Mouse (Mus musculus) megakaryocyte, adult 5-6 weeks (primary cell): ENCODE data around the gene Lrrd1. TPM values are rescaled to one million over a fixed set of nuclear protein-coding genes. Genes with fewer than 3 reads are reported as not detected.
A peak's percentile ranks its signal among the peaks of the same experiment; 100 is the strongest.
"Not testable (repeated sequence)": the region's sequence is repeated elsewhere in the genome, so short reads cannot be mapped to it uniquely, and the experiment has no call there.

ENCODE experiments used
- ATAC-seq: 2 replicates; pipeline ENCODE4 v1.8.0; 2016; ENCODE audit warnings: mild to moderate bottlenecking, inconsistent platforms; ENCODE audit not compliant: poor library complexity, severe bottlenecking
- total RNA-seq, 2 experiments: library from RNA; stranded (forward) in 1 of 2; stranded (reverse) in 1 of 2; fragments of 153-499, 151-499 nt in 1 of 2; fragments of 221-1000, 200-1000 nt in 1 of 2; gene quantifications; 2 replicates each; pipeline versions ENCODE4 v1.2.3 to v1.2.4; 2015 to 2017

The Lrrd1 gene
- total RNA-seq (2015) (0.07 and 0.48 TPM in 2 replicates), total RNA-seq (2017) (not detected in 2 replicates)

DNA sequence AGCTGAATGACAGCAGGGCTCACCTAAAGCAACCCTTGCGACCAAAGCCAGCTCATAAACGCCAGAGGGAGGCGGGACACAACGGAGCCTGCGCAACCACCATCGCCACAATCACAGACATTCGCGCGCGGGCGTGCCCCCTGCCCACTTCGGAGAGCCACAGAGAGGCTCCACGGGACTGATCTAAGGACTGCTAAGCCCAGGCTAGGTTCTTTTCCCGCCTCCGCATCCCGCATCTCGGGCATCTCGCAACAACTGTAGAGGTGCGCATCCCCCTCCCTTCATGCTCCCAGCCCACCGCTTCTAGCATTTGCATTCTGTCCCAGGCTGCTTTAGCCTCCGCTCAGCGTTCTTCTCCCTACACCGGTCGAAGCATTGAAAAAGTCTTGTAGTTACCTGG lies at the start of gene Lrrd1:
Gene Lrrd1 (plus strand): TSS at position 148 of the 400 bp plus-strand sequence.
- no peak for ATAC-seq

DNA sequence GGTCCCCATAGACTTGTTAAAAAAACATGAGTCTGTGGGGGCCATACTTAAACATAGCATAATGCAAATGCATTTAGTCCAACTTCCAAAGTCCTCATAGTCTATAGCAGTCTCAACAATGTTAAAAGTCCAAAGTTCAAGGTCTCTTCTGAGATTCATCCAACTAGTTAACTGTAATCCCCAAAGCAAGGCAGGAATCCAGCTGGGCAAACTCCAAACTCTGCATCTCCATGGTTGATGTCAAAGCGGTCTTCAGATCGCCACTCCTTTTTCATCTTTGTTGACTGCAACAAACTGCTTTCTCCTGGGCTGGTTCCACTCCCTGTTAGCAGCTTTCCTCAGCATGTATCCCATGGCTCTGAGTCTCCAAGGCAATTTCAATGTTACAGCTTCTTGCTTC lies 47.9 kb upstream of the Lrrd1 start:
- not testable (repeated sequence) for ATAC-seq

DNA sequence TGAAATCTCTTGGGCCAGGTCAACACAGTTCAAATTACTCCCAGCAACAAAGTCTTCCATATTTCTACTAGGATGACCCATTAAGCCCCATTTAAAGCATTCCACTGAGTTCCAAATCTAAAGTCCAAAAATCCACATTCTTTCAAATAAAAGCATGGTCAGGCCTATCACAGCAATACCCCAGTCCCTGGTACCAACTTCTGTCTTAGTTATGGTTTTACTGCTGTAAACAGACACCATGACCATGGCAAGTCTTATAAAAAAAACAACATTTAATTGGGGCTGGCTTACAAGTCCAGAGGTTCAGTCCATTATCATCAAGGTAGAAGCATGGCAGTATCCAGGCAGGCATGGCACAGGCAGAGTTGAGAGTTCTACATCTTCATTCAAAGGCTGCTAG lies 46.3 kb upstream of the Lrrd1 start:
- not testable (repeated sequence) for ATAC-seq

DNA sequence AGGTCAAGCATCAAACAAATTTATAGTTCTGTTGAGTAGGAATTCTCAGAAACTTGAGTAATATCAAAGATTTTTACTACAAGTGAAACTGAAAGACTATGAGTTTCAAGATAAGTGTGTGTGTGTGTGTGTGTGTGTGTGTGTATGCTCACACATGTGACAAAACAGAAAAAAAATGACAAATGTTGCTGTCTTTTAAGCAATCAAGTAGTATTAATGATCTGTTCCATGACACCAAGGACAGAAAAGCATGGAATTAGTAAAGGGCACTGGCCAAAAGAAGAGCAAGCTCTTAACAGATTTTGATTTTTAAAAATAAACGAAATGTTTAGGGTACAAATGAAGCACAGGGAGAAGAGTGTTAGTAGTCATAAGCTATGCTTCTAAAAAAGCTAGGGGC lies 44.9 kb upstream of the Lrrd1 start:
- ATAC-seq, result no peak

DNA sequence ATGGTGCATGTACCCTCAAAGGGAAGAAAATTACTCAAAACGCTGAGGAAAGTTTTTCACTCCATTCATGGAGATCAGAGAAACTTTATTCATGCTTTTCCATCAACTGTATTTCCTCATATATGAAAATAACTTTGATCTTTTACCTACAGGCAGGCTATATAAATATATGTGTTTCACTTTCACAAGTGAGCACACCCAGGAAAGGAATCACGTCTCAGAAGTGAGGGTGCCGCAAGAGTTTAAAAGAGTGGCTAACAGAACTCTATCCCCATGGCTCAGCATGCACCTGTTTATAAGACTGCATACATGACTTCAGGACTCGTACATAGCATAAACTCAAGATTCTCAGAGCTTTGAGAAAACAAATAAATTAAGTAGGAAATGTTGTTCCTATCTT lies 44.1 kb upstream of the Lrrd1 start:
- ATAC-seq, result no peak

DNA sequence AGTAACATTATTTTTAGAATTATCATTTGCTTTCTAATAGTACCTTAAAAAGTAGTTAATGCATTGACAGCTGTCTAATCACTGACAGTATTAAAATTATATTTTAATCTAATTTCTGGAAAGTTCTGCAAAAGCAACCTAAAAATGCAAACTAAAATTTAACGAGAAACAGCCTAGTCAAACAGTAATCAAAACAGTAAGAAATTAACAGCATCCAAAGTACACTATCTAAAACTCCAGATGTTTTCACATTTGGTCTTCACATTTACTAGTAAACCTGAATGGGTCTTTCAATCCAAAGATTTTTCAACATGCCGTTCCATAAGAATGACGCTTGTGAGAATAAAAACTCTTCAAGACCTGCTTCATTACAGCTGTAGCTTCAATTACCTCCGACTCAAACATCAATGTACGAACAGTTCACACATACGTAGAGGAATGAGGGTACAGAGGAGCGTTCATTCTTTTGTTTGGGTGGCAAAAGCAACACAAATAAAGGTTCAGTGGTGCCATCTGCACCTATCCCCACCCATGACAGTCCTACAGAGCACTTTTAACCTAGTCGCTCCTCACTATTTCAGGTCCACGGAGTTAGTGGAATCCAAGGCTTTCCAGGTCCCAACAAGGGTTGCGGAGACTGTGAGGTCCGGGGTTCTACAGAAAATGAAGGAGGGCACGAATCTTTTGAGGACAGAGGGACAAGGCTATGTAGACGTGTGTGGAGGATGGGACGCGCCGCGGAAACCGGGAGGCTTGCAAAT lies 43.1 kb upstream of the Lrrd1 start:
- ATAC-seq, result 0 out of 2 replicates have a peak, but pooled peaks have one; percentile 1

DNA sequence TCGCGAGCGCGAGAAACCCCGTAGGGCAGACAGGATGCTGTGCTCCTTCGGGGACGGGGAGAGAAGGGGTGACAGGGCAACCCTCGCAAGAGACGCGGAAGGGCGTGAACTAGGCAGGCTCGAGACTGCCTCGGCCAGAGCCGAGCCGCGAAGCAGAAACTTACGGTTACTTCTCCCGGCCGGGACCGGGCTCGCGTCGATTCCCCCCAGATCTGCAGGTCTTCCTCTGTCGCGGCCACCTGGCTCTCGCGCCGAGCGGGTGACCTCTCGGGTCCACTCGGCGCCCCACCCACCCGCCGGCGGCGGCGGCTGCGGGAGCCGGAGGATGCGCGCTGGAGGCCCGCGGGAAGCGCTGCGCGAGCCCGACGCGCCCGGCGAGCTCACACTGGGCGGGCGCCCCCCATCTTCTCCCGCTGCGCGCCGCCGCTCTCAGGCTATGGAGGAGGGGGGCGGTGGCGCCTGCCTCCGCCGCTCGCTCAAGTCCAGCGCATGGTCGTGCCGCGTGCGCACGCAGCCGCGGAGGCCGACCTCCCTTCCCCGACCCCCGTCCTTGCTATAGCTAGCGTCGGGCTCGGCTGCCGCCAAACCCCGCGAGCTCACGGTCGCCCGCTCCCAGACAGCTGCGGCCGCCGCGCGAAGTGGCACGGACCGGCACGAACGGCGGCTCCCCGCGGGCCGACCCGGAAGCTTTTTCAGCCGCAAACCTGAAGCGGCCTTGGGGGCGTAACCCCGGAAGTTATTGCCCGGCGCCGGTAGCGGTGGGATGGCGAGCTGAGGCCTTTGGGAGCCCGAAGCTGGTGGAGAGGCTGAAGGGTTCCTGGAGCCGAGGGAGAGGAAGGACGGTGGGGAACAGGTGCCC lies 42.3 kb upstream of the Lrrd1 start, which contains the start of the genes Ankib1 and Krit1:
Gene Ankib1 (minus strand): TSS at position 493 of the 859 bp plus-strand sequence.
Gene Krit1 (plus strand): TSS at position 752 of the 859 bp plus-strand sequence.
- ATAC-seq, result peak; percentile 88

DNA sequence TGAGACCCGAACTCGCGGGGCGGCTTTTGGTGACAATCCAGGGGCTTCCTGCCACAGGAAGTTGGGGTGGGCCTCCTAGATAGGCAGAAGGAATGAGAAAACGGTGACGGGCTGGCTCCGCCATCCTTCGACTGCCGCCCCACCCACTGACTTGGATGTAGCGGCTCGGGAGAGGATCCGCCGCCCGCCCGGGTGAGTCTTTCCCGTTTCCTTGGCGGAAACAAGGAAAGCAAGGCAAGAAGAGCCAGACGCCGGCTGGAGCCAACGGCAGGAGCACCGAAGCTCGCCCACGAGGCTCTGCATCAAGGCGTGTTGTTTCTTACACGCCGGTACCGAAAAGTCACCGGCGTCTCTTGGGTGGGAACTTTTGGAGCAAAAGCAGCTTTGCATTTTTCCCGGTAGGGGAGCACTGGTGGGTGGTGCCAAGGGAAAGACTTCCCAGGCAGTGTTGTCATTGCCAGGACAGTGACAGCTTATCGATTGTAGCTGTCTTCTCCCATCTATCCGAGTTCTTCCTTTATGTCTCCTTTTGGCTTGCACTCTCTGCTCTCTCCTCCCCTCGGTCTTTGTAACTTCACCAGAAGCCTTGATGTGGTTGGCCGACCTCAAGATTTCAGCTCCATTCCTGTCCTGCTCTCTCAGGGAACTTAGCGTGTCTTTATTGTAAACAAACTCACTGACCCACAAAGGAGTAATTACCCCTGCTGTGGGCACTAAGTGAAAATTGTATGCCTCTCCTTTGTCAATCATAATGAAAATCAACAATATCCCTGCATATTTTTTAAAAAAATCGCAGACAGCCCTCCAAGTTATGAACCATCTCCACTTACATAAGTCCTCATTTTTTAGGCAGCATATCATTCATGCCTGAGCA lies 41.4 kb upstream of the Lrrd1 start:
- ATAC-seq, result peak; percentile 68

- no peak for ATAC-seq
Observed at GRCm38 (mm10) chr5:3808472-3808871, 36.5 kb upstream of the Lrrd1 start.

DNA sequence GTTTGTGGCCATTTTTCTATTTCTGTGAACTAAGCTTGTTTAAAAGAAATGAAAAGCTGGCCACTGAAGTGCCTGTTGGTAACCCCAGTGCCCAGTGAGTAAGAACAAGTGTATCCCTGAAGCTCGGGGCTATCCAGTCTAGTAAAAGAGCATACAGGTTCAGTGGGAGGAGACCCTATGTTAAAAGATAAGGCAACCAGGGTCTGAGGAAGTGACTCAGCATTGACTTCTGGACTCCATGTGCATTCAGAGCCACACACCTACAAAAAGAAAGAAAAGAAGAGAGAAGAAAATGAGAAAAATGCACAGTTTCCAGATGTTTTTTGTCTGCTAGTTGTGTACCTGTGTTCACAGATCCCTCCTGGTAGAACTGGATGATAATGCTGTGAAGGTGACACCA lies 10.9 kb upstream of the Lrrd1 start:
- ATAC-seq, result no peak

DNA sequence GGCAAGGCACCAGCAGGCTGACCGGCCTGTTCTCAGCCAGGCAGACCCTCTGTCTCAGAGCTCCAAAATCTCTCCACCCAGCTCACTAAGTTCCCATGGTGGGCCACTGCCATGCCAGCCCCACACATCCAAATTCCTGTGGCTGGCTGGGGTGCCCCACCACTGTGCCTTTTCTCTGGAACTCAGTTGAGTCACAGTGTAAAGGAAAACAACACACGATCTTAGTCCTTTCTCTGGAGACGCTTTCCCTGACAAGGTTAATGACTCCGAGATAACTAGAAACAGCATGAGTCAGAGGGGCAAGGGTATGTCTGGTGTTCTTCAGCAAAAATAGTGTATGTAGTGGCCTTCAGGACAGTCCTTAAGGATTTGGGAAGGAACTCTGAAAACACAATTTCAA lies 25.2 kb downstream of the Lrrd1 start:
- no peak for ATAC-seq

DNA sequence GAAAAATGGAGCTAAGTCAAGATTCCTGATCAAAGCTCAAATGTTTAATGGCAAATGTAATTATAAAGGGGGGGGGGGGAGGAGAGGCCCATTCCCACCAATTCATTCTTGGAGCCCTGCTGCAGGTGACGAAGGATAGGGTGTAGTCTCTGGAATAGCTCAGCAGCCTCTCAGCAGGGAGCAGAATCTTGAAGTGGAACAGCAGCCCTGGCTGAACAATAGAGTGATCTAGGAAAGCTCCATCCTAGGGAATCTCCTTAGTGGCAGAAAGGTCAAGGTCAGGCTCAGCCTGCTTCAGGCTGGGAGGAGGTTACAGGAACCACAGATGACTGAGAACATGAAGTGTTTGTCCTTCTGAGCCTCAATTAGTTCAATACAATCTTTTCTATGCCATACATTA lies 27.4 kb downstream of the Lrrd1 start:
- ATAC-seq, result no peak

GRCm38 (mm10) chr5:3873485-3873884 lies 28.5 kb downstream of the Lrrd1 start:
- no peak for ATAC-seq

DNA sequence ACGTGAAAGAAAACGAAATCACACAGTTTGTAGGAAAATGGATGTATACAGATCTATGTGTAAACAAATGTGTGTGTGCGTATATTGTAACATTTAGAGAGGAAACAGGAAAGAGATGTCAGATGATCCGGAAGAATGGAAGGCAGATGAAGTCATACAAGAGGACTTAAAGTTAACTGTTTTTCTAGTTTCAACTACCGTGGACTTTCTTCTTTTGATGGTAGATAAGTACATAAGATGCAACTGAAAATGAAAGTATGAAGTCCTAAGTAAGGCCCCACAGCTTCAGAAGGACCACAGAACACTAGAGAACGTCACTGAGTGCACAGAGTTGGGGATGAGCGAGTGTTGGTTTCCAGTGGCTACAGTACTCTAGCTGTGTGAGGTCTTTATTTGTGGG lies 41.9 kb downstream of the Lrrd1 start:
- not testable (repeated sequence) for ATAC-seq

- ATAC-seq, result no peak
Observed at GRCm38 (mm10) chr5:3889201-3889600, 44.2 kb downstream of the Lrrd1 start.

DNA sequence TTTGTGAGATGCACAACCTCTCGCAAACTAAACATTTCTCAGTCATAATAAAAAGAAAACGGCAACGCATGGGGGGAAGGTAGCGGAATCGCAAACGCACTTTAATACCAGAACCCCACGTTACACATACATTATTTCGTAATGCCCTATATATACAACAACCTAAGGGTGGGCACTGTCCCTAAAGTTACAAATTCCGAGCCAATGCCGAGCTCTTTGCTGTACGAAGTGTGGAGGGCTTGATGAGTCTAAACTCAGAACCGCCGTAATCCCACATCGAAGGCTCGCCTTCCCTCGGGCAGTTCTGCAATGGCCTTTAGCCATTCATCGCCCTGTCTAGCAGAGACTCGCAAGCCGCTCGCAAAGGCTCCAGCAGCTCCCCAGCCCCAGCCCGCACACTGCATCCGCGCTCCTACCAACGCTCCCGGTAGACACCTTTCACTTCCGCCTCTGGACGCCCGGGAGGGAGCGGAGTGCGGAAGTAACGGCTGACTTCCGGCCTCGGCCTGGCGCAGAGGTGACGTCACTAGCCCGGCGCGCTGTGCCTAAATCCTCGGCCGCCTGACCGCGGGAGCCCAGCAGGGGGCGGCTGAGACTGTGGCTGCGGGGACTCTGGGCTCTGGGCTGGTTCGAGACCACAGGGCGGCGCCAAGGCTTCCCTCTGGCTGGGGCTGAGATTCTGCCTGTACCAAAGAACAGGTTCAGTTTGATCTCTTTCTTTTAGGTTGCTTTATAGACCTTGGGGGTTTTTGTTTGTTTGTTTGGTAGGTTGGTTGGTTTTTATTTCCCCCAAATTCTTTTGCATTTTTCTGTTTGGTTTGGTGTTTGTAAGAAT lies 48.7 kb downstream of the Lrrd1 start, which contains the start of gene Mterf1a:
Gene Mterf1a (minus strand): TSS at position 475 of the 835 bp plus-strand sequence.
- ATAC-seq, result peak; percentile 99

DNA sequence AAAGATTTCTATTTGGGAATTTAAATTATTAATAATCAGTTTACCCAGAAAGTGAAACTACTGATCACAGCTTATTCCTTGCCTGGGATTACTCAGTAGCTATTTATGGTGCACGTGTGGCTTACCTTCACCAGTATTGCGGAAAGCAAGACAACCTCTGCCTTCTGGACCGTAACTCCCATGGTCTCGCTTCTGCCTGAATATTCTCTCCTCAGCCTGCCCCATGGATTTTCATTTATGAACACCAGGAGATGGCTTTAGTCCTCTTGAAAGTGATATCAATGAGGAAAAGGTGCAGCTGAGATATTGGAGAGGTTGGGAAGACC lies 49.3 kb downstream of the Lrrd1 start:
- not testable (repeated sequence) for ATAC-seq

GRCm38 (mm10) chr5:3905471-3905870 lies 60.5 kb downstream of the Lrrd1 start:
- ATAC-seq, result peak; percentile 93
